Comparison of ENCODE assay signal across 8 mouse cellular contexts in genomic region chr17:24632167-24632812, GRCm38 (mm10). TPM values are rescaled to one million over a fixed set of nuclear protein-coding genes. Genes with fewer than 3 reads are reported as not detected.
A peak's percentile ranks its signal among the peaks of the same experiment; 100 is the strongest.
DNase-seq lines count a peak whose midpoint lies in the region; ATAC-seq and TF ChIP-seq lines count a peak whose summit lies in the region.

Tsc2 (minus strand) TSS chr17:24632630.
Nthl1 (plus strand) TSS chr17:24632680.

- peaks cover 11% of the 10 kb centered on the region for H3K36me3 ChIP-seq in ES-E14 (ENCODE audit: control insufficient read depth, insufficient read depth, low read length, poor library complexity, severe bottlenecking)
- H3K36me3 ChIP-seq in forebrain, embryonic 14.5 days (ENCODE audit: control insufficient read depth, insufficient read depth, low read length), result peaks cover 32% of the 10 kb centered on the region
- H3K36me3 ChIP-seq in liver, embryonic 16.5 days (ENCODE audit: control insufficient read depth, insufficient read depth), result no peaks in the 10 kb centered on the region; the same call in 1 of the 2 replicates
- H3K36me3 ChIP-seq in neural tube, embryonic 13.5 days, result peaks cover 38% of the 10 kb centered on the region

- no peaks in the 10 kb centered on the region for H3K27me3 ChIP-seq in forebrain, embryonic 14.5 days (replicated peaks; ENCODE audit: control insufficient read depth, insufficient read depth, low read length)
- H3K27me3 ChIP-seq in liver, embryonic 16.5 days (ENCODE audit: control insufficient read depth, insufficient read depth, low read depth, low read length), result no peaks in the 10 kb centered on the region
- H3K27me3 ChIP-seq in neural tube, embryonic 13.5 days, result no peaks in the 10 kb centered on the region

- intact Hi-C loops in heart, postnatal 10 days (cut with DNase I), result loop anchor here (2.0 kb wide), 1 partner anchor 19 kb away; the partner anchor contains the start of gene Slc9a3r2

- in situ Hi-C loops in ES-E14 (cut with MboI; ENCODE audit: low sequenced_read_pairs in 2 of 2, unreplicated experiment in 2 of 2), result no loop called here

- DNase-seq in ES-E14 (ENCODE audit: low read depth, low spot score), result peak; percentile 88
- DNase-seq in cerebellum, adult 11 months, result peak; percentile 69
- peak; percentile 95 for DNase-seq in forebrain, embryonic 14.5 days (ENCODE audit: low spot score)
- DNase-seq in heart, postnatal 10 days, result peak; percentile 86 to 93
- peak; percentile 88 to 93 for DNase-seq in kidney, postnatal 4 days
- DNase-seq in telencephalon, adult 2 months (ENCODE audit: low read depth, low spot score), result peak; percentile 76

- peaks cover 0 to 12% of the 10 kb centered on the region in 2 experiments; a peak in 2 of 4 replicates for H3K4me1 ChIP-seq in ES-E14 (ENCODE audit: control insufficient read depth in 2 of 2, insufficient read depth in 2 of 2, low read length in 2 of 2, poor library complexity in 1 of 2)
- peaks cover 11% of the 10 kb centered on the region; the same call in 1 of the 2 replicates for H3K4me1 ChIP-seq in forebrain, embryonic 14.5 days (ENCODE audit: control insufficient read depth, insufficient read depth, low read length)
- H3K4me1 ChIP-seq in liver, embryonic 16.5 days (ENCODE audit: control insufficient read depth, low read depth, low read length), result peaks cover 27% of the 10 kb centered on the region
- H3K4me1 ChIP-seq in neural tube, embryonic 13.5 days (replicated peaks), result peaks cover 21% of the 10 kb centered on the region

- peak within 1 kb of the TSS; percentile 82 for H3K4me2 ChIP-seq in forebrain, embryonic 14.5 days (ENCODE audit: low read length)
- H3K4me2 ChIP-seq in liver, embryonic 16.5 days (ENCODE audit: low read depth, low read length), result peak within 1 kb of the TSS; percentile 87
- H3K4me2 ChIP-seq in neural tube, embryonic 13.5 days, result peak within 1 kb of the TSS; percentile 86

- peak within 1 kb of the TSS; percentile 16; the same call in 1 of the 2 replicates for H3K27ac ChIP-seq in ES-E14 (ENCODE audit: insufficient read depth, low read depth, low read length, poor library complexity, severe bottlenecking)
- H3K27ac ChIP-seq in forebrain, embryonic 14.5 days (ENCODE audit: low read depth, low read length), result peak within 1 kb of the TSS; percentile 75; the same call in 1 of the 2 replicates
- H3K27ac ChIP-seq in liver, embryonic 16.5 days (ENCODE audit: low read length), result peak within 1 kb of the TSS; percentile 66
- peak within 1 kb of the TSS; percentile 82 for H3K27ac ChIP-seq in neural tube, embryonic 13.5 days (replicated peaks)

- WGBS in forebrain, embryonic 14.5 days, result 2% methylated on average over 51 of the region's 51 CpGs
- WGBS in liver, embryonic 16.5 days (ENCODE audit: insufficient replicate concordance), result 1% methylated on average over 51 of the region's 51 CpGs
- 2% methylated on average over 51 of the region's 51 CpGs for WGBS in neural tube, embryonic 13.5 days

- ATAC-seq in forebrain, embryonic 14.5 days, result peak; percentile 92
- peak; percentile 80 for ATAC-seq in liver, embryonic 16.5 days (ENCODE audit: low read depth)
- ATAC-seq in neural tube, embryonic 13.5 days (ENCODE audit: low read depth), result peak; percentile 90

- H3K4me3 ChIP-seq in ES-E14 (ENCODE audit: insufficient read depth in 1 of 2, low read depth in 1 of 2, low read length in 2 of 2, poor library complexity in 1 of 2, severe bottlenecking in 1 of 2), result peak within 1 kb of the TSS; percentile 82 to 93
- H3K4me3 ChIP-seq in forebrain, embryonic 14.5 days (ENCODE audit: low read depth, low read length), result peak within 1 kb of the TSS; percentile 69
- peak within 1 kb of the TSS; percentile 74 for H3K4me3 ChIP-seq in liver, embryonic 16.5 days (ENCODE audit: low read depth, low read length)
- peak within 1 kb of the TSS; percentile 65 for H3K4me3 ChIP-seq in neural tube, embryonic 13.5 days

- H3K9ac ChIP-seq in ES-E14 (ENCODE audit: insufficient read depth, low read depth, low read length, poor library complexity, severe bottlenecking), result peak within 1 kb of the TSS; percentile 88
- H3K9ac ChIP-seq in forebrain, embryonic 14.5 days (ENCODE audit: low read length), result peak within 1 kb of the TSS; percentile 76
- peak within 1 kb of the TSS; percentile 76 for H3K9ac ChIP-seq in liver, embryonic 16.5 days (ENCODE audit: low read depth, low read length)
- peak within 1 kb of the TSS; percentile 80 for H3K9ac ChIP-seq in neural tube, embryonic 13.5 days

- H3K9me3 ChIP-seq in ES-E14 (ENCODE audit: control insufficient read depth, insufficient read depth, low read depth, low read length), result no peaks in the 10 kb centered on the region
- H3K9me3 ChIP-seq in forebrain, embryonic 14.5 days (replicated peaks; ENCODE audit: control insufficient read depth, low read length), result no peaks in the 10 kb centered on the region
- no peaks in the 10 kb centered on the region for H3K9me3 ChIP-seq in liver, embryonic 16.5 days (replicated peaks; ENCODE audit: control insufficient read depth, low read length)
- no peaks in the 10 kb centered on the region for H3K9me3 ChIP-seq in neural tube, embryonic 13.5 days

TF ChIP-seq in ES-E14, 5 proteins besides CTCF, POLR2A, EP300 and RAD21:
- TF ChIP-seq HCFC1 (IDR thresholded peaks at IDR 0.05; ENCODE audit: borderline replicate concordance, insufficient read depth, low read length) (peak; percentile 95), MAFK (IDR thresholded peaks at IDR 0.05; ENCODE audit: insufficient read depth, low read depth, low read length) (no peak)

RNA-seq across cellular contexts. Expression of gene Tsc2, which starts in this region (rescaled TPM):
- 93.0 and 118 TPM in 2 replicates for total RNA-seq in ES-E14 (2012; rRNA removed)
- 59.8 and 66.4 TPM in 2 replicates for polyA plus RNA-seq in forebrain, embryonic 14.5 days (2014; fragmentation: Nextera tagmentation; extraction: Ambion mirVana)
- 10 to 100 TPM; 86.0 to 95.6 TPM for total RNA-seq in heart, postnatal 10 days (2021)
- 20.6 and 23.7 TPM in 2 replicates for polyA plus RNA-seq in liver, embryonic 16.5 days (2015; fragmentation: Nextera tagmentation; extraction: Ambion mirVana)
- polyA plus RNA-seq in neural tube, embryonic 13.5 days (2015; fragmentation: Nextera tagmentation; extraction: Ambion mirVana), result 62.5 and 73.0 TPM in 2 replicates

RNA-seq across cellular contexts. Expression of gene Nthl1, which starts in this region (rescaled TPM):
- total RNA-seq in ES-E14 (2012; rRNA removed), result 39.4 and 43.0 TPM in 2 replicates
- polyA plus RNA-seq in forebrain, embryonic 14.5 days (2014; fragmentation: Nextera tagmentation; extraction: Ambion mirVana), result 10.0 and 12.3 TPM in 2 replicates
- 1 to 10 TPM; 3.2 to 3.4 TPM for total RNA-seq in heart, postnatal 10 days (2021)
- 5.9 and 6.7 TPM in 2 replicates for polyA plus RNA-seq in liver, embryonic 16.5 days (2015; fragmentation: Nextera tagmentation; extraction: Ambion mirVana)
- 7.4 and 9.7 TPM in 2 replicates for polyA plus RNA-seq in neural tube, embryonic 13.5 days (2015; fragmentation: Nextera tagmentation; extraction: Ambion mirVana)

Comparison
In these comparisons a context has a peak if more than half of its experiments do, and no peak if none do; other contexts are left out.
1. Peak in every context shown above with its lines: DNase-seq, ATAC-seq, H3K4me3 ChIP-seq and H3K27ac ChIP-seq.
2. H3K27ac ChIP-seq: peak in every context shown above with its lines; median percentile 82 in neural tube, embryonic 13.5 days; 75 in forebrain, embryonic 14.5 days; 66 in liver, embryonic 16.5 days; 16 in ES-E14.